ENCODE assay signal across 8 mouse cellular contexts in genomic region chr3:35340935-35341800, GRCm38 (mm10).
DNase-seq lines count a peak whose midpoint lies in the region; ATAC-seq and TF ChIP-seq lines count a peak whose summit lies in the region.

No protein-coding gene starts in this region.

- H3K4me1 ChIP-seq in embryonic facial prominence, embryonic 12.5 days, result peaks cover 11% of the 10 kb centered on the region
- H3K4me1 ChIP-seq in hindbrain, embryonic 14.5 days (replicated peaks; ENCODE audit: control insufficient read depth, insufficient read depth, low read length), result peaks cover 10% of the 10 kb centered on the region; the same call in 1 of the 2 replicates
- H3K4me1 ChIP-seq in limb, embryonic 12.5 days (replicated peaks), result peaks cover 17% of the 10 kb centered on the region
- H3K4me1 ChIP-seq in olfactory bulb, adult 2 months (ENCODE audit: control insufficient read depth, insufficient read depth, low read length), result peaks cover 24% of the 10 kb centered on the region

- H3K4me2 ChIP-seq in embryonic facial prominence, embryonic 12.5 days (replicated peaks), result peak overlapping the region; percentile 66
- H3K4me2 ChIP-seq in hindbrain, embryonic 14.5 days (replicated peaks), result peak overlapping the region; percentile 63
- peak overlapping the region; percentile 72 for H3K4me2 ChIP-seq in limb, embryonic 12.5 days

- no peak for TF ChIP-seq POLR2A in olfactory bulb, adult 2 months (IDR thresholded peaks at IDR 0.05; ENCODE audit: insufficient read depth, low read depth, low read length)

- no peaks in the 10 kb centered on the region for H3K9me3 ChIP-seq in embryonic facial prominence, embryonic 12.5 days
- H3K9me3 ChIP-seq in hindbrain, embryonic 14.5 days (ENCODE audit: control insufficient read depth, low read length), result no peaks in the 10 kb centered on the region
- H3K9me3 ChIP-seq in limb, embryonic 12.5 days, result no peaks in the 10 kb centered on the region

- H3K27me3 ChIP-seq in embryonic facial prominence, embryonic 12.5 days, result no peaks in the 10 kb centered on the region
- H3K27me3 ChIP-seq in hindbrain, embryonic 14.5 days (ENCODE audit: control insufficient read depth, insufficient read depth, low read length), result no peaks in the 10 kb centered on the region
- no peaks in the 10 kb centered on the region for H3K27me3 ChIP-seq in limb, embryonic 12.5 days

- peak; percentile 12 for DNase-seq in thymus, postnatal 0 days (ENCODE audit: low spot score)
- DNase-seq in thymus, adult 18-20 months, result no peak
- DNase-seq in hindbrain, embryonic 14.5 days (ENCODE audit: low spot score), result peak; percentile 74
- no peak for DNase-seq in T-cell, adult 2 months (ENCODE audit: low spot score)

- TF ChIP-seq CTCF in olfactory bulb, adult 2 months (IDR thresholded peaks at IDR 0.05; ENCODE audit: insufficient read depth, low read depth, low read length), result no peak

- WGBS in embryonic facial prominence, embryonic 12.5 days, result 1% methylated on average over 22 of the region's 22 CpGs
- 2% methylated on average over 22 of the region's 22 CpGs for WGBS in hindbrain, embryonic 14.5 days
- 2% methylated on average over 22 of the region's 22 CpGs for WGBS in limb, embryonic 12.5 days
- WGBS in olfactory bulb, adult 2 months, result 12% methylated on average over 22 of the region's 22 CpGs

- no peaks in the 10 kb centered on the region for H3K36me3 ChIP-seq in embryonic facial prominence, embryonic 12.5 days
- H3K36me3 ChIP-seq in hindbrain, embryonic 14.5 days (replicated peaks; ENCODE audit: control insufficient read depth, insufficient read depth), result no peaks in the 10 kb centered on the region
- no peaks in the 10 kb centered on the region for H3K36me3 ChIP-seq in limb, embryonic 12.5 days

- ATAC-seq in embryonic facial prominence, embryonic 12.5 days (ENCODE audit: insufficient number of reproducible peaks, insufficient read depth, low FRiP score, low TSS enrichment), result peak; percentile 87
- peak; percentile 90 for ATAC-seq in hindbrain, embryonic 14.5 days (ENCODE audit: low FRiP score)
- ATAC-seq in limb, embryonic 12.5 days (ENCODE audit: insufficient number of reproducible peaks, insufficient read depth, low FRiP score, low TSS enrichment, low read depth), result peak; percentile 65
- no peak for ATAC-seq in erythroblast, adult 5-6 weeks (replicated peaks; ENCODE audit: low FRiP score, poor library complexity, severe bottlenecking)

- H3K4me3 ChIP-seq in embryonic facial prominence, embryonic 12.5 days, result peak overlapping the region; percentile 37
- H3K4me3 ChIP-seq in hindbrain, embryonic 14.5 days (replicated peaks; ENCODE audit: low read length), result peak overlapping the region; percentile 35
- H3K4me3 ChIP-seq in limb, embryonic 12.5 days (replicated peaks), result peak overlapping the region; percentile 45
- peak overlapping the region; percentile 44 for H3K4me3 ChIP-seq in olfactory bulb, adult 2 months (ENCODE audit: insufficient read depth, low read depth, low read length)

- H3K9ac ChIP-seq in embryonic facial prominence, embryonic 12.5 days, result peak overlapping the region; percentile 53
- peak overlapping the region; percentile 29 for H3K9ac ChIP-seq in hindbrain, embryonic 14.5 days
- peak overlapping the region; percentile 54 for H3K9ac ChIP-seq in limb, embryonic 12.5 days (replicated peaks)

- H3K27ac ChIP-seq in embryonic facial prominence, embryonic 12.5 days, result peak overlapping the region; percentile 84
- peak overlapping the region; percentile 63 for H3K27ac ChIP-seq in hindbrain, embryonic 14.5 days
- H3K27ac ChIP-seq in limb, embryonic 12.5 days, result peak overlapping the region; percentile 71
- H3K27ac ChIP-seq in olfactory bulb, adult 2 months (ENCODE audit: insufficient read depth, low read depth, low read length), result peak overlapping the region; percentile 73

Comparison
In these comparisons a context has a peak if more than half of its experiments do, and no peak if none do; other contexts are left out.
1. DNase-seq: peak in thymus, postnatal 0 days (single experiment) and hindbrain, embryonic 14.5 days (single experiment); none in thymus, adult 18-20 months (0 of 2) and T-cell, adult 2 months (single experiment).
2. Peak in every context shown above with its lines, with median percentiles within 50 percentile points of each other: H3K27ac ChIP-seq, H3K4me2 ChIP-seq, H3K4me3 ChIP-seq and H3K9ac ChIP-seq.